Mouse (Mus musculus): ENCODE data around the gene Ly6f.

- TF ChIP-seq EP300 (IDR thresholded peaks at IDR 0.05; ENCODE audit: low read depth) (no peak), CTCF (IDR thresholded peaks at IDR 0.05; ENCODE audit: low read depth) (no peak)
These were observed 25.2 kb upstream of the Ly6f start for GRCm38 (mm10) chr15:75242756-75243640.

Data from liver, embryonic 14.5 days (tissue).